Mouse (Mus musculus) urinary bladder, postnatal 4 days (tissue): ENCODE results near the gene Cgnl1.

Experiments
- DNase-seq, 2 experiments: peaks; one replicate each; pipeline ENCODE4 v3.0.0; 2021 to 2022; ENCODE audit warnings: low spot score in 2 of 2

Cgnl1 gene

DNA sequence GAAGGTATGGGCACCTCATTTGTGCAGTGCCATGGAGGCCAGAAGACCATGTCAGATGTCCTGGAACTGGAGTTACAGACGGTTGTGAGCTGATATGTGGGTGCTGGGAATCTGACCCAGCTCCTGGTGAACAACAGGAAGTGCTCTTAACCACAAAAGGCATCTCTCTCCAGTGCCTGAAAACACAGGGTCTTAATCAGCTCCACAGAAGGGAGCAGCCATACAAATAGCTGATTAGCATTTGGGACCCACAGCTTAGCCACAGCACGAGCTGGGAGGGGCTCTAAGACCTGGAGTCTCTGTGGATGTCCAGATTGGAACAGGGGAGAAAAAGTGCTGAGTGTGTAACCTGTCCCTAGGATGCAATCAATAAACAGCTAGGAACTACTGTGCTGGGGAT is 4.5 kb downstream of the Cgnl1 start:
- no peak for DNase-seq

DNA sequence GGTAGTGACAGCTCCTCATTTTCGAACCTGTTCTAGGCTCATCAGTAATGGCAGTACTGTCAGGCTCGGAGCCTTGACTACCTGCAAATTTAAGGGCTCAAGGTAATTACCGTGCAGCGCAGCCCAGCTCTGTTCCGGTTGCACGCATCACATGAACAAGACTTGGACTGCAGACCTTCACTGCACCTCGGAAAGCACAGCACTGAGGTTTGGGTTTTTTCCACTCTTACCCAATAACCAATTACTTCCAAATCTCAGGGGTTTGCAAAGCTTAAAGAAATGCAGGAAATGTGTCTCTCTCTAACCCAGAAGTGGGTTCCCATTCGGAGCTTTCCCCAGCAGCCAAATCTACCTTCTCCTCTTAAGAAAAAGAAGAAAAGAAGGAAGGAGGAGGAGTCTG is 5.1 kb downstream of the Cgnl1 start:
- no peak for DNase-seq

DNA sequence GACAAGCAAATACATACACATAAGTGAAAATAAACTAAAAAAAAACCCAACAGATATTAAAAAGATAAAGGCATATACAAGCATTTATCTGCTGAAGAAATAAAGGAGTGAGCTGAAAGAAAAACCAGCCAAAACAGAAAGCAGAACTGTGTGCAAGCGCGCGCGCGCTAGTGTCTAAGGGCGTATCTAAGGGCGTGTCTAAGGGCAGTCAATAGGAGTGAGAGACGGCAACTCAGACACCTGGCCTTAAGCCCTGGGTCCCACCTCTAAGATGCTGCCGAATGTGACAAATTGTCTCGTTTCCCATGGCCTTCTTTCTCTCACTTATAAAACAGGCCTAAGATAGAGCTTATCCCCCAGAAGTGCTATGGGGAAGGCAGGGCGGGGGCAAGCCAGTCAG is 6.9 kb downstream of the Cgnl1 start:
- DNase-seq = no peak

DNA sequence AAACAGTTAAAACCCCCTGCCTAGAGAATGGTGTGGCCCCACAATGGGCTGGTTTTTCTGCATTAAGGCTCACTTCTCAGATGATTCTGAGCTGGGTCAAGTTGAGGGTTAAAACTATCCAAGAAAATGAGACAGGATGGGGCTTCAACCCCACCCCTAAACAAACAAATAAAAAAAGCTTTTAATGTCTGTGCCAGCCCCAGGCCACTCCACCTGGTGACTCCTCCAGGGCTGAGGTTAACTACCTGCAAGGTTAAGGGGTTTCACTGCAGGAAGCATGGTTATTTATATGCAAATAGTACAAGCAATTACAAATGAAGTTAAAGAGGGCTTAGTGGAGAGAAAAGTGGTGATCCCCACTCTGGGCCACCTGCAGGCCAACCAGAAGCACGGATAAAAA is 8.1 kb downstream of the Cgnl1 start:
- no peak for DNase-seq

DNA sequence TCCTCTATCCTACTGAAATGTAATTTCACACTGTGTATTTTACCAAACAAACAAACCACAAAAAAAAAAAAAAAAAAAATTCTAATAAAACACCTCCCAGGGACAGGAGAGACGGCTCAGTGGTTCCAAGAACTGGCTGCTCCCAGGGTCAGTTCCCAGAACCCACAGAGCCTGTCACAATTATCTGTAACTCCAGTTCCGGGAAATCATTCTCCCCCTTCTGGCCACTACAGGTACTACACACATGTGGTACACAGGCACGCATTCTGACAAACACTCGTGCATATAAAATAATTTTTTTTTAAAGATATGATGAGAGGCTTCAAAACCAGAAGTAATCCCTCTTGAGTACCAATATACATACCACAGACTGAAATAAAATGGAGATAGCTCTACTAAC is 9.7 kb downstream of the Cgnl1 start:
- DNase-seq = no peak

DNA sequence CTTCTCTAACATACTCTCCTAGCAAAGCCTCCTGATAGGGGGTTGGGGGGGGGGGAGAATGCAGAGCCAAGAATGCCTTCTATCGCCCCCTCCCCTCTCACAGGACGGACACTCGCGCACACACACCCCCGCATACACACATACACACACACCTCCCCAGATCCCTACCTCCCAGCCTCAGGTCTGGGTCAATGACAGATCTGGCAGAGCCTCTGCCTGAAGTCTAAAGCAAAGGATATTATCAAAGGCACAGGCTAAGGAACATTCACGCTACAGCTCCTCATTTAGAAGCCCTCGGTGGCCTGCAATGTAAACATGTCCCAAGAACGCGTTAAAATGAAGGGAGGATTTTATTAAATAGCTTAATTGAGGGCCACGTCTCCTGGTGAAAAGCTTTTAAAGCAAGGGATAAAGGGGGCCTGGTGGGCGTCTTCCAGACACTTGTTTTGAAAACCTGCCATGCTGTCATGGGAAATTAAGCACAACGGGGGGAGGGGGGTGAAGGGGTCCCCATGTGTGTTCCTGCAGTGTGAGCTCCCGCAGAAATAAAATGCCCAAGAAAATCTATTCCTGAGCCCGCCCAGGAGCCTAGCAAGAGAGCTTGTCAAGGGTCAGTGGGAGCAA is 10.8 kb downstream of the Cgnl1 start:
- DNase-seq = no peak

DNA sequence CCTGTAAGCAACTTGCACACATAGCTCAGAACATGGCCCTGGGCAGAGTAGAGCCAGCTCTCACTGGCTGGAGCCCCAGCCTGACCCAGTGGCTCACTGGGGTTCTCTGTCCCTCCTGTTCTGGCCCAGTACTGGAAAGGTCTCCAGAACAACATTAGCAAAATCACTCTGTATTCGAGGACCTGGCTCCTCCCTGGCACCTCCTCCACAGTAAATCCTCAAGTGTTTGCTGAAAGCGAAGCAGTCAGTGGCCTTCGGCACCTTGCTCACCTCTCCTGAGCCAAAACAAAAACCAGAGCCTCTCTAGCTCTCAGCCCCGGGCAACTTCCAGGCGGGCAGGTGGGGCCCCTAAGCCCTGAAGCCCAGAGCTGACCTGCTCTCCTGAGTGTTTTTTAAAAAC is 11.5 kb downstream of the Cgnl1 start:
- DNase-seq = no peak

DNA sequence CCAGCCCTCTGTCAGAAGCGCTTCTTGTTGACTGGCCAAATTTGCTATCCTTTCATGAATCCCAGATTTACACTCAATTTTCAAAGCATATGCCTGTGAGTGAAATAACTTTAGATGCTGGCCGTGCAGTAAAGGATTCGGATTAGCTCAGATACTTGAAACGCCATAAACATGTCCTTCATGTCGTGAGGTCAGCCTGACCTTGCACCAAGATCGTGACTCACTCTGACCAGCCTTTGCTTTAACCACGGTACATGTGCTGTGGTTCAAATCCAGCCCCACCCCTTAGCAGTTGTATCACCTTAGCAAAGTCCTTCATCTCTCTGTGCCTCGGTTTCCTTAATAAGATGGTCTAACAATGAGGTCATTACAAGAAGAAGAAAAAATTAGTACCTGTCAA is 14.0 kb downstream of the Cgnl1 start:
- no peak for DNase-seq

DNA sequence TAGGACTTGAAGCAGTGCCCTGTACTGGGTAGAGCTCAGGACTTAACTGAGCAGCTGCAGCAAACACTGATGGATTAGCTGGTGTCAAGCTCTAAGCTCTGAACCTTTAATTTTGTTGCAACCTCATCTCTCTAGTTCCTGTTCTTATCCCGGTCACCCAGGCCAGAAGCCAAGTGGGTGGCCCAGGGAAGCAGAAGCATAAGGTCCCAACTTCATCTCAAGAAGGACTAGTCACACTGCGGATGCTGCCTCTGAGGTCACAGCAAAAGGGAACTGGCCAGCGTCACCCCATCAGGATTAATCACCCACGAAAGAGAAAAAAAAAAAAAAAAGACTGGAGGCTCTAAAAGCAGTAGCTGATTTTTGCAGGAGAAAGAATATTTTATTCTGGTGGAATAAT is 14.5 kb downstream of the Cgnl1 start:
- DNase-seq = no peak

DNA sequence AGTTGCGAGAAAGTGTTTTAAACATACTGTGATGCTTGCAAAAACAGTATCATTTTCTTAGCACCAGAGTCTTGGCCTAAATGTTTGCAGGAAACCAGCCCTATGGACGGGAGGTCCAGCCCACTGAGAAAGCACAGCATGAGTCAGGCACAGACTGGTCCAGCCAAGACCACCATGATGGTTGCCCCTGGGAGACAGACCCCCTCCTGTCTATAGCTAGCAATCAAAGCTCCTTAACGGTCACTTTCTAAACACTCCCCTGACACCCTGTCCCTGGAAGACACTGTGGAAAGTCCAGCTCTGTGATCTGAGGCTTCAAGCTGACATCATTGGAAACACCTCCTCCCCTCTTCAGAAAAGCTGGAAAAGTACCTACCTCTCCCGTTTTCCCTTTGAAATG is 17.4 kb downstream of the Cgnl1 start:
- DNase-seq = no peak

DNA sequence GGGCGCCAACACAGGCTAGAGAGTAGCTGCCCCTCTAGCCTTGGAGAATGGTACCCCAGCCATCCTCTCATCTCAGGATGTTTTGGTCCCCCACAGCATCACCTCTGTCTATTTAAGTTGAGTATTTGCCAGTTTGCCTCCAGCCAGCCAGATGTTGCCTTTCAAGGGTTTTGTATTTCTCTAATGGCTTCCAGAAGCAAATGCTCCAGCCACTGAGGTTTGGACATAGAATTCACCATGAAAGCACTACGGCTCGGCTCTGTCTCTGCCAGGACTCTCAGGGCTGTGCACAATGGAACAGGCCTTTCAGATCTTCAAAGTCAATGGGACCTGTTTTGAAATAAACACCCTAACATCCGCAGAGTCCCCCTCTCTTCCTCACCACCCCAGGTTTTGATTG is 17.9 kb downstream of the Cgnl1 start:
- no peak for DNase-seq

DNA sequence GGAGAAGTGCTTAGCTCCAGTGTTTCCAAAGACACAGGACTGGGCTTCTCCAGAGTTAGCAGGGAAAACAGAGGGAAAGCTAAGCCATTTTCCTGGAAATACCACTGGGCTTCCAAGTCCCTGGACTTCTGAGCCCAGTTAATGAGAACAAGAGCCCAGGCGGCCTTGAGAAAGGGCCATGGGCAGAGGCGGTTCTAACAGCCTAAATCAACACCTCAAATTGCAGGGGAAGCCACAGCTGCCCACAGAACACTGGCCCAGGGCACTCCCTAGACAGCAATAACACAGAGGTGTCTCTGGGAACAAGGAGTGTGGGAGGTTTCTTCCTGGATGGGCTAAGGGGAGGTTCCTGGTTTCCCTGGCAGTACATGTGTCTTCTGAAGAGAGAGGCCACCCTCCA is 18.3 kb downstream of the Cgnl1 start:
- no peak for DNase-seq

DNA sequence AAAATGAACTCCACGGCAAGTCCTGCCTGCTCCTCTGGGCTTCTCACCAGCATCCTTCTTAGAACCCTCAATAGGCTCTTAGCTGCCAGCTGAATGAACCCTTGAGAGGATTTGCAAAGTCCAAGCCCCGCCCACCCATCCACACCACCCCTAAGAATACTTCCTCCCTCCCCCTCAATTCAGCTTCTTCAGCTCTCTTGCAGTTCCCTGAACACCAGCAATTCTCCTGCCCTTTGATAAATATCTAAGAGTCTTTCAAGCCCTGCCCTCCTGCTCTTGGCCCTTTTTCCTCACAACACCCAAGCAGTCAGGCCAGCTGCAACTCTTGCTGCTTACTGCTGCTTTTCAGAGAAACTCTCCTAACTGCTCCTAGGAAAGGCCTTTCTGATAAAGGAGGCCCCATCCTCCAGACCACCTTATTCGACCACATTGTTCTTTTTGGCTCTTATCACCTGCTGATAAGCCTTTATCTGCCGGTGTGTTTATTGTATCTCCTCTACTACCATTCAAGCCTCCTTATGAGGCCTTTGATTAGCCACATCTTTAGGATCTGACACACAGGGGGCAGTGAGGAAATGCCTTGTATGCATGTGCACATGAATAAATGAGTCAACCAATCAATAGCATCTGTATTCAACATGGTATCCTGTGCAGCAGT is 21.3 kb downstream of the Cgnl1 start:
- no peak for DNase-seq

DNA sequence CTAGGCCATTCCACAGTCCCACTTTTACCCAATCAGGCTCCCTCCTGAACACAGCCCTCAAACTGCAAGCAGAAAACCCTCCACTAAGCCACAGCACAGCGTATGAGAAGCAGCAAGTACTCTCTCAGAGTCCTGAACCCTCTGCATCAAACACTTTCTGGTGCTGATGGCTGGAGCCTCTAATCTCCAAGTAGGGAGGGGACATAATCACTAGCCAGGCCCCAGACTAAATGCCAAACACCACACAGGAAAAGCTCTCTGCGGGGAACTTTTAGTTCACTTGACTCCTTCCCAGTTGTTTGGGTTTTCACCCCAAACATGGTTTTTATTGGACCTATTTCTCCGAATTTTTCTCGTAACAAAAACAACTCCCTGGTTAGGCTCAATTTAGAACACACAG is 25.0 kb downstream of the Cgnl1 start:
- no peak for DNase-seq

DNA sequence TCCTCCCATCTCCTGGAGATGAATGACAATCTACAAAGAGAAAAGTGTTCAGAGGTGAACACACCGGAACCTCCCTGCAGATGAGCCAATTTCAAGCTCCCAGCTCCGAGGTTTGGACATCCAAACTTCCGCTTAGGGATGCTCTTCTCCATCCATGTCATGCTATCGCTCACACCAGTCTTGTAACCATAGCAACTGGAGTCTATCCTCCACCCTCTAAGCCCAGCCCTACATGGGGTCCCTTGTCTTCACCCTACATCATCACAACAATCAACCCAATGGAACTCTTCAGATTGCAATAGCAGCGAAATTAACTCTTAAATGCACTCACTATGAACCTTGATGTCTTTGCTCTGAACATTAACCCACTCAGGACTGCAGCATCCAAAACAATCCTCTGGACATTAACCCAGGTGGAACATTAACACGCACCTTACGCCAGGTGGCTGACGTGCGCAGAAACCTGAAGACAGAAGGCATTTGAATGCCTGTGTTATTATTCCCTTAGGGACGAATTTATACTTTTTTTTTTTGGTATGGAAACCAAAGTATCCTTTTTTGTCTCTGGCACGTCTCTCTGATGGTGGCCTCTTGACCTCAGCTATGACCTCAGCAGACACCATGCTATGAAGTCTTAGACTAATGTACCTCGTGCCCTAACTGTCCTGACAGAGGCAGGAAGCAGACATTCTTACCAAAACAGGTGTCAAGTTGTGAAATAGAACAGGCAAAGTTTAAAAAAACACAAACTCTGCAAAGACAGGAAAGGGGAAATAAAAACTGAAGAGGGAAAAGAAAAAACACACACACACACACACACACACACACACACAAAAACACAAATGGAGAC is 33.1 kb downstream of the Cgnl1 start:
- no peak for DNase-seq

DNA sequence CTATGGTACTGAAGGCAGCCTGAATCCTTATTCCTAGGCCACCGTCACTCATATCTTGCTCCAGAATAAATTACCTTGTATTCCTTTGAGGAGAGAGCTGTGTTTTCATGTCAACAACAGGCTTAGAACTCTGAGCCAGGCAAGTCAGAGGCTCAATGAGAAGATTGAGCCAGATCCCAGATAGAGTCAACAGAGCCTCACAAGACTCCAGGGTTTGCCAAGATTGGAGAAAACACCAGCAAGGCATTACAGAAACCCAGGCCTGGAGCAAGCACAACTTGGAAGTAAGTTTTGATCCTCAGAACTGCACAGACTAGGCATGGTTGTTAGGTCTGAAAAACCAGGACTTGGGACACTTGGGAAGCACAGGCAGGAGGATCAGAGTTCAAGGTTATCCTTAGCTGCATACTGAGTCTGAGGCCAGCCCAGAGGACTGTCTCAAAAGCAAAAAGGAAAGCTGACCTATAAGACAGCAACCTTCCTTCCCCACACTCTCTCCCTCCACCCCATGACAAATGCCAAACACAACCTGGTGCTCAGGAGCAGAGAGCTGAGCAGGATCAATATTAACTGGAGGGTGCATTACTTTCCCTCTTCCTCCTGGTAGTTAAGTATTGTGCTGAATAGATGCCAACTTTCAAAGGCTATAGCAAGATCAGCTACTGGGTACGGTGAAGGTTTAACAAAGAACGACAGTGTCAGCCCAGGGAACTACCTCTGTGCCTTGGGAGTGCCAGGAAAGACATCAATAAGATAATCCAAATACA is 34.0 kb downstream of the Cgnl1 start:
- DNase-seq = no peak

DNA sequence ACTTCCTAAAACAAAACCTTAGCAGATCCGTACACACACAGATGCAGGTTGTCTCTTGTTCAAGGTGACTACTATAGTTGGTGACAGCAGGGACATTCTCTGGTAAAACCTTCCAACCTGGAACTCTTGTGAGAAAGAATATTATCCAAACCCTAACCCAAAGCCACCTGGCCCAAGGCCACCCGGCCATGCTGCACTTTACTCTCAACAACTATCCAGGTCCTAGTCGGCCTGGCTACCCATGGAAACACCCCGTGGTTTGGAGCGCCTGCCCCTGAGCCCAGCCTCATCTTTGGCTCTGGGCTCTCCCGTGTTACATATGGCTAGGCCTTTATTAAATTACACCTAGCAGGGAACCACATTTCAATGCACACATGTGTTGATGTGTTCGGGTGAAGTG is 35.5 kb downstream of the Cgnl1 start:
- no peak for DNase-seq

DNA sequence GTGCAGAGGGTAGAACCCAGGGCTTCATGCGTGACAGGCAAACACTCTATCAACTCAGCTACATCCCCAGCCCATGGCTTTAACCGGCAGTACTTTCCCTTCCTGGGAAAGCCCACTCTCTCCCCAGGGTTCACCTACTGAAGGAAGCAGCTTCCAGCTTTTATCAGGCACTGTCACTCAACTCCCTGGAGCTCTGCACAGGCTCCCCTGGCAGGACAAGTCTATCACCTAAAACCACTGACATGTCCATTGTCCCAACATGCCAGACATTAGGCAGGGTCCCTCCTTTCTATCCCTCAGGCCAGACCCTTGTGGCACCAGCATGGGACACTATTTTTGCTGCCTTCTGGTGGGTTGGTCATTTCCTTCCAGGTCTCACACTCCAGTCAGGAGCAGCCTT is 37.8 kb downstream of the Cgnl1 start:
- DNase-seq = no peak

DNA sequence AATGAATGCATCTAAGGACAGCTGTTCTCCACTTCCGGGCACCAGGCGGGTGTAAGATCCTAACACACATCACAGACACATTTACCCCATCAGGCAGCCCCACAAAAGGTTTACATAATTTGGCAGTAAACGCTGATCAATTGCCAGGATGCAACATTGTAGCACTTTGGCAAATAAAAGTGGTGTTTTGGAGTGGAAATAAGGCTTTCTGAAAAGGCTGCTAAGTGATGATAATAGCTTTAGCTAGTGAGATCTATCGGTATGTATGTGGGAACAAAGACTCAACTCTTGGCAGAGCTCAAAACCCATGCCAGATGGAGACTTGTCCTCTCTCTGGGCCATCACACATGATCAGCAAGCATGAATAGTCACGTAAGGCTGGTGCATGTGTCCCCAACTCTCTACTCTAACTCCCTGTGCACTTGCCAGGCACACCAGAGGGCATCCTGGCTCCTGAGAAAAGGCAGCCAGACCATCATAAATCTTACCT is 42.5 kb downstream of the Cgnl1 start:
- no peak for DNase-seq

DNA sequence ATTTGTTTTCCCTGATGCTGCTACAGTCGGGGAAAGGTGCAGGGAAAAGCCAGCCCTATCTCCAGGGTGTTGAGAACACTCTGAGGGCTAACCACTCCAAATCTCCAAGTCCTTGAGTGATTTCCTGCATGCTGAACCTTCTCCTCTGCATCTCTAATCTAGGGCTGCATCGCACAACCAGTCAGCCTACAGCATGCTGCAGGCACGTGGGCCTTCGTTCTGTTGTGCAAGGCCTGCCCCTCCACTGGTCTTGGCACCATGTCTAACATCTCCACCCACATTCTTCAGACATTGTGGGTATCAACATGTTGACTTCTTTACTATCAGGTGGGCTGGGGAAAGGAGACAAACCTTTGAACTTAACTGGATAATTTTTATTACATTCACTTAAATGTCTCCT is 44.2 kb downstream of the Cgnl1 start:
- no peak for DNase-seq

DNA sequence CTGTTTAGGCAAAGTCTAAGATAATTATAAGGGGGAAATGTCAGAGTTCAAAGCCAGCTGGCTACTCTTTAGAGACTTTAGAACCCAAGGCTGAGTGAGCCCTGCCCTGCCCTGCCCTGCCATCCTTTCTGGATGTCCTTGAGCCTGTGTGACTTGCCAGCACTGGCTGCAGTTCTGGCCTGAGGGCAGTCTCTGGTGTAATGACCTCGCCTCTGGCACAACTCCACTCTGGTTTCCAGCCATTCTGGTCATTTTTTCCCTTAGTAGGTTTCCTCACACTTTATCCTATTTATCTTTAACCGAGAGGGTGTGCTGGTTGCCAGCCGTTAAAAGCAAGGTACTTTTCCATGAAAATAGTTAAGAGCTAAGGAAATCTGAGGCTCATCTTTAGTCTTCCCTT is 45.3 kb downstream of the Cgnl1 start:
- DNase-seq = no peak

DNA sequence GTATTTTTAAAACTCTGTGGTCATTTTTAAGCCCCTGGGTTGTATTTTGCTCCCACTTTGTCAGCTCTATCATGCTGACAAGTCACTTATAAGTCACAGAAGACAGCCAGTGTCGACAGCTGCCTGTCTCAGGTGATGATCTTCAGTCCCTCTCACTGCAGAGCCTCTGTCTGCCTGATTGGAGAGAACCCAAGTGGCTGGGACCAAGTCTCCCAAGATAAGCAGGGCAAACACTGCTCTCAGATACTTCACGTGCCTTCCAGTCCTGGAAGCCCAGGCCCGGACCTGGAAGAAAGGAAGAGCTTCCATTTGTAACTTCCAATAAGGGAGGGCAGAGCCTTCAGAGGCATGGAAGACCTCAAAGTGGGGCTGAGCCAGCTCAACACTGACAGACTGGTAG is 49.0 kb downstream of the Cgnl1 start:
- DNase-seq = no peak
